Mouse (Mus musculus) intestine, postnatal 0 days (tissue): Measurements from ENCODE around the gene Jarid2. TPM values are rescaled to one million over a fixed set of nuclear protein-coding genes. Genes with fewer than 3 reads are reported as not detected.
"Not testable (repeated sequence)": the region's sequence is repeated elsewhere in the genome, so short reads cannot be mapped to it uniquely, and the experiment has no call there.

Experiments used
- ATAC-seq: fragments of 200-750 bp; cut with Nextera tagmentation; 2 replicates; pipeline ENCODE4 v1.8.0; 2017; ENCODE audit warnings: mild to moderate bottlenecking, moderate TSS enrichment, moderate library complexity
- H3K27ac ChIP-seq: fragments of 300-500 bp; sonication (generic); 2 replicates; pipeline ENCODE4 v1.5.1; 2014; ENCODE audit warnings: mild to moderate bottlenecking, low read depth, low read length, moderate library complexity
- H3K27me3 ChIP-seq: fragments of 300-500 bp; sonication (generic); replicated peaks from 2 replicates; pipeline ENCODE4 v1.6.1; 2014; ENCODE audit warnings: low read length, mixed read lengths; ENCODE audit not compliant: control insufficient read depth, insufficient read depth
- H3K36me3 ChIP-seq: fragments of 300-500 bp; sonication (generic); 2 replicates; pipeline ENCODE4 v1.6.1; 2014; ENCODE audit warnings: mild to moderate bottlenecking, moderate library complexity; ENCODE audit not compliant: control insufficient read depth, insufficient read depth
- H3K4me1 ChIP-seq: fragments of 300-500 bp; sonication (generic); replicated peaks from 2 replicates; pipeline ENCODE4 v1.6.1; 2014; ENCODE audit warnings: antibody characterized with exemption, low read length, mixed read lengths; ENCODE audit not compliant: control insufficient read depth, insufficient read depth
- H3K4me2 ChIP-seq: fragments of 300-500 bp; sonication (generic); replicated peaks from 2 replicates; pipeline ENCODE4 v1.6.1; 2014; ENCODE audit warnings: low read depth, mild to moderate bottlenecking, moderate library complexity
- H3K4me3 ChIP-seq: fragments of 300-500 bp; sonication (generic); 2 replicates; pipeline ENCODE4 v1.5.1; 2014; ENCODE audit warnings: low read depth, low read length
- H3K9ac ChIP-seq: fragments of 300-500 bp; sonication (generic); 2 replicates; pipeline ENCODE4 v1.6.1; 2014; ENCODE audit warnings: mild to moderate bottlenecking, low read depth, low read length
- H3K9me3 ChIP-seq: fragments of 300-500 bp; sonication (generic); 2 replicates; pipeline ENCODE4 v1.6.1; 2016; ENCODE audit warnings: mixed run types; ENCODE audit not compliant: control insufficient read depth
- CTCF ChIP-seq: sonication (generic); IDR thresholded peaks from 2 replicates; pipeline ENCODE4 v1.5.1; 2016; ENCODE audit warnings: low read depth, mild to moderate bottlenecking, control low read depth, antibody characterized with exemption, moderate library complexity
- WGBS: fragments of 180-500 bp; shearing (Covaris S2); extraction: QIAGEN DNeasy Blood & Tissue Kit; methylation state at CpG from one replicate; pipeline ENCODE4 v1.1.7; 2014; 5-methylcytosine and 5-hydroxymethylcytosine counted together
- polyA plus RNA-seq: library from polyadenylated mRNA; unstranded; fragments of >200 nt; fragmentation: Nextera tagmentation; extraction: Ambion mirVana; gene quantifications from 2 replicates; pipeline ENCODE4 v1.2.1, GENCODE M21; 2015

Jarid2 gene
- polyA plus RNA-seq, 1 experiment from 2014 or later = 6.8 TPM

DNA sequence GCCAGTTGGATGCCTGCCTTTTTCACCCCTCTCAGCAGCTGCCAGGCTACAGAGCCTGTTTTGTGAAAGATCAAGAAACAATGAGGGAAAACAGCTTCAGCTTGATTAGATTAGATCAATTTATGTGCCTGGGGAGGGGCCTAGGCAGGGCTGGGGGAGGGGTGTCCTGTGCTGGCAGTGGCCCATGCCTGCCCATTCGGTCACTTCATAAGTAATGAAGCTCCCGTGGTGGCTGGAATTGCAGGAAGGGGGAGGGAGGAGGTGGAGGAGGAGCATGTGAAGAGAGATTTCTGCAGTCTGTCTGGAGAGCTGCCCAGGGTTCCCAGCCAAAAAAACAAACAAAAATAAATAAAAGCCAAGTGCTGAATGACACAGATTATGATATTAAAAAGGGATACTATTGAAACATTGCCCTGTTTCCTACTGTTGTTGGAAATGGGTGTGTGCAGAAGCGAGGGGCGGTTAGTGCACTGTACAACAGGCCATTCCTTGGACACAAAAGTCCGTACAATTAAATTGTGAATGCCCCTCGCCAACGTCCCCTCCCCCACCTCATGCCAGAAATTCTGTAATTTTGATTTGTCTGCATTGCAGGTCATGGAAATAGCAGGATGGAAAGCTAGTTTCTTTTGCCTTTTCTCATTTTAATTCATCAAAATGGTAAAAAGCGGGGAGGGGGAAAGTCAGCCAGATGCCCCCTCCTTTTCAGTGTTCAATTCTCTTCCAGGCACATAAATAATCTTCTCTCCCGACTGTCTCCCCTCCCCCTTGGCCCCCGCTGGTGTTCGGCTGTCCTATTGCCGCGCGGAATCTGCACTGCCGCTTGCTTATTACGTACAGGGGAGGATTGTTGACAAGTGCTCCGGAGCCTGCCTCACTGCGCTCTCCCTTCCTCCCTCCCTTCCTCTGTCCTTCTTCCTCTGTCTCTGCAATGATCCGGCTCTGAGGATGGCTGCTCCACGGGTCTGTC lies 110.9 kb downstream of the Jarid2 start:
- Histone ChIP-seq H3K36me3 (no peaks in the 10 kb centered on the region), H3K27ac (no peak overlapping the region), H3K4me3 (peak overlapping the region; percentile 17), H3K4me2 (peak overlapping the region; percentile 56), H3K27me3 (no peaks in the 10 kb centered on the region), H3K9ac (no peak overlapping the region), H3K9me3 (no peaks in the 10 kb centered on the region), H3K4me1 (no peaks in the 10 kb centered on the region)
- TF ChIP-seq CTCF = no peak
- peak; percentile 36; the same call in 1 of the 2 replicates for ATAC-seq
- WGBS = 18% methylated on average over 20 of the region's 20 CpGs

DNA sequence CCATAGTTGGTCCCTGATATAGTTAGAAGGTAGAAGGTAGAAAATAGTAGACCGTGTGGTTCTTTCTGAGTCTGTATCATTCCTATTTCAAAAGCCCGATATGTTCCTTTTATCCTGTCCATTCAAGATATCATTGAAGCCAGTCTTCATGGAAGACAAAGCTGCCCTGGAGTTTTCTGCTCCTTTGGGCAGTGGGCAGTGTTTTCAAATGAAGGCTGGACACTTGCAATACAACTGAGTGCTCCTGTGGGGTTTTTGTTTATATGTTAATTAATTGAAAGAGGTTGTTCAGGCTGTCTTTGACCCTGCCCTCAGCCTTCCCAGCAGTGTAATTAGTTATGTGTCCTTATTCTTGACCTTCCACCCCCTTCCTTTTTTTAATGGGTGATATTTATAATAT lies 122.2 kb downstream of the Jarid2 start:
- H3K27ac ChIP-seq = no peak overlapping the region
- no peaks in the 10 kb centered on the region for H3K36me3 ChIP-seq
- TF ChIP-seq CTCF = no peak
- no peak for ATAC-seq
- no peaks in the 10 kb centered on the region for H3K27me3 ChIP-seq
- H3K9ac ChIP-seq = no peak overlapping the region
- H3K4me1 ChIP-seq = no peaks in the 10 kb centered on the region
- no peak overlapping the region for H3K4me2 ChIP-seq
- no peaks in the 10 kb centered on the region for H3K9me3 ChIP-seq
- WGBS = 95% methylated on average over 2 of the region's 2 CpGs
- no peak overlapping the region for H3K4me3 ChIP-seq

DNA sequence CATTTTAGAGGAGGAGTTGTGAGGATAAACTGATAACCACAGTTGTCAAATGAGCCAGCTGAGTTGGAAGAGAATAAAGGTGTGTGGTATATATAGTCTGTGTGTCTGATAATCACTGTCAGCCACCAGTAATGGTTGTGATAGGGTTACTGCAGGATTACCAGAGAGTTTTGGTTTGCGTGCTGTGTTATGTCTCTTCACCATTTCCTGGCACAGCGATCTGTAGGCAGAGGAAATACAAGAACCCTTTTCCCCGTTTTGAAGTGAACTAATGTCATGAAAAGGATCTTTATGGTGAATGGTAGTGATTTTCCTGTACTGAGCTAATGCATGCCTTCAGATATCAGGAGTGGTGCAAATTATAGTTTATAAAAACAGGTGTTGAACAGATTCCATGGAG lies 122.8 kb downstream of the Jarid2 start:
- Histone ChIP-seq H3K27me3 (no peaks in the 10 kb centered on the region), H3K4me1 (no peaks in the 10 kb centered on the region), H3K4me3 (no peak overlapping the region), H3K27ac (no peak overlapping the region), H3K9ac (no peak overlapping the region), H3K4me2 (no peak overlapping the region), H3K36me3 (no peaks in the 10 kb centered on the region), H3K9me3 (no peaks in the 10 kb centered on the region)
- no peak for ATAC-seq
- WGBS = 78% methylated on average over 3 of the region's 3 CpGs
- TF ChIP-seq CTCF = no peak

DNA sequence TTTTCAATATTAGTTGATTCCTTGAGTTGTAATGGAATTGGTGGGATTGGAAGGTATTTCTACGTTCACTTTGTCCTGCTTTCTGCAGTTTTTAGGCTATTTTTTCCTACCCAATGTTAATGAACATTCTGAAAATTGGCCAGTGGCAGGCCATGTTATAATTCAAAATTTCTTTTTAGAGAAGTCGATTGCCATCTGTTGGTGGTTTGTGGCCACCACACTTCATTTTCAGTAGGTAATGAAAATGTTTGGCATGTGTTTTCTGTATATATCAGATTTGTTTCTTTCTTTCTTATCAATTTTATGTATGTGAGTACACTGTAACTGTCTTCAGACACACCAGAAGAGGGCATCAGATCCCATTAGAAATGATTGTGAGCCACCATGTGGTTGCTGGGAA lies 136.3 kb downstream of the Jarid2 start:
- Histone ChIP-seq H3K4me3 (no peak overlapping the region), H3K27me3 (no peaks in the 10 kb centered on the region), H3K9me3 (no peaks in the 10 kb centered on the region), H3K36me3 (no peaks in the 10 kb centered on the region), H3K4me1 (no peaks in the 10 kb centered on the region), H3K4me2 (no peak overlapping the region), H3K27ac (no peak overlapping the region), H3K9ac (no peak overlapping the region)
- WGBS = 92% methylated on average over 2 of the region's 2 CpGs
- TF ChIP-seq CTCF = no peak
- no peak for ATAC-seq

DNA sequence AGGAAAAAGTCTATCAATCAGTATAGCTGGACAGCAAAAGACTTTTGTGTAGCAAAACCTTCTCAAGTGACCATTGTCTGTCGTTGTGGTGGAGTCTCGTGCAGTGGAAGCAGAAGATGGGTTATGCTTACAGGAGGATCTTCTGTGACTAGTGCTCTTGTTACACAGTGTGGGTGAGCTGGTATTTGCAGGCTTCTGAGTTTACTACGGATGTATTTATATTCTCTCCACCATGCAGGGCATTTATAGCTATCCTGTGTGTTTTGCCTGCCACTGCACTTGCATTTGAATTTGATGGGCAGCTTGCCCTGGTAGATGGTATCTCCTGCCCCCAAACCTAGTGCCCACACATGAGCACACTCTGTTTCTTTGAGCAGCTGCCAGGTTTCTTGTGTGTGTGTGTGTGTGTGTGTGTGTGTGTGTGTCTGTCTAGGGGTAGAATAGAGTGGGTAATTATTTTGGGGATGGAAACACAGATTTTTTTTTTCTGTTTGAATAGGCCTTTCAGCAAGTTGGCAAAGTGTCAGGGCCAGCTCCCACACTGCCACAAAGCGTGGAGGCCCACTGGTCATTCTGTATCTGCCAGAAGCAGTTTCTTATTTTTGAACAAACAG lies 138.9 kb downstream of the Jarid2 start:
- no peak overlapping the region for H3K4me3 ChIP-seq
- no peaks in the 10 kb centered on the region for H3K27me3 ChIP-seq
- 68% methylated on average over 4 of the region's 4 CpGs for WGBS
- no peak overlapping the region for H3K4me2 ChIP-seq
- 0 out of 2 replicates have a peak, but pooled peaks cover 2% of the 10 kb centered on the region for H3K36me3 ChIP-seq
- no peaks in the 10 kb centered on the region for H3K9me3 ChIP-seq
- no peak for TF ChIP-seq CTCF
- ATAC-seq = no peak
- no peaks in the 10 kb centered on the region for H3K4me1 ChIP-seq
- H3K9ac ChIP-seq = no peak overlapping the region
- H3K27ac ChIP-seq = no peak overlapping the region

DNA sequence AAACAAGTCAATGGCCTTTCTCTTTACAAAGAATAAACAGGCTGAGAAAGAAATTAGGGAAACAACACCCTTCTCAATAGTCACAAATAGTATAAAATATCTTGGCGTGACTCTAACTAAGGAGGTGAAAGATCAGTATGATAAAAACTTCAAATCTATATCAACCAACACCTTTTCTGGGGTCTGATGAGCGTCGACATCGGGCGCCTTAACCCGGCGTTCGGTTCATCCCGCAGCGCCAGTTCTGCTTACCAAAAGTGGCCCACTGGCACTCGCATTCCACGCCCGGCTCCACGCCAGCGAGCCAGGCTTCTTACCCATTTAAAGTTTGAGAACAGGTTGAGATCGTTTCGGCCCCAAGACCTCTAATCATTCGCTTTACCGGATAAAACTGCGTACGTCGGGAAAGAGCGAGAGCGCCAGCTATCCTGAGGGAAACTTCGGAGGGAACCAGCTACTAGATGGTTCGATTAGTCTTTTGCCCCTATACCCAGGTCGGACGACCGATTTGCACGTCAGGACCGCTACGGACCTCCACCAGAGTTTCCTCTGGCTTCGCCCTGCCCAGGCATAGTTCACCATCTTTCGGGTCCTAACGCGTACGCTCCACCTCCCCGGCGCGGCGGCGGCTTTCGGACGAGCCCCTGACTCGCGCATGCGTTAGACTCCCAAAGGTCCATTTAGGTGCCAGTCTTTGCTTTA lies 140.3 kb downstream of the Jarid2 start:
- WGBS = 75% methylated on average over 47 of the region's 47 CpGs
- not testable (repeated sequence) for H3K4me1 ChIP-seq, H3K27ac ChIP-seq, H3K4me3 ChIP-seq, H3K36me3 ChIP-seq, H3K4me2 ChIP-seq, H3K9ac ChIP-seq, H3K27me3 ChIP-seq, H3K9me3 ChIP-seq
- peak; percentile 100 for ATAC-seq
